Mouse (Mus musculus) cerebellum, adult 11 months (tissue): Measurements from ENCODE around the gene Crb2.

Source experiments
- DNase-seq: peaks from one replicate; pipeline ENCODE4 v3.0.0; 2022

Crb2 gene

GRCm38 (mm10) chr2:37776016-37776415 lies at the start of gene Crb2:
Crb2 (plus strand) TSS chr2:37776249.
- no peak for DNase-seq

GRCm38 (mm10) chr2:37731241-37731801 lies 44.7 kb upstream of the Crb2 start:
- no peak for DNase-seq

GRCm38 (mm10) chr2:37734979-37735806 lies 40.9 kb upstream of the Crb2 start:
- DNase-seq = no peak

GRCm38 (mm10) chr2:37735807-37736188 lies 40.3 kb upstream of the Crb2 start:
- DNase-seq = no peak

GRCm38 (mm10) chr2:37741806-37742554 lies 34.1 kb upstream of the Crb2 start:
- no peak for DNase-seq

- DNase-seq = no peak
Measured at GRCm38 (mm10) chr2:37744773-37745395, 31.2 kb upstream of the Crb2 start.

- DNase-seq = no peak
Measured at GRCm38 (mm10) chr2:37746293-37747049, 29.6 kb upstream of the Crb2 start.

GRCm38 (mm10) chr2:37747909-37748308 lies 28.1 kb upstream of the Crb2 start:
- DNase-seq = no peak

GRCm38 (mm10) chr2:37748442-37749066 lies 27.5 kb upstream of the Crb2 start:
- DNase-seq = no peak

- DNase-seq = no peak
Measured at GRCm38 (mm10) chr2:37749323-37749722, 26.7 kb upstream of the Crb2 start.

GRCm38 (mm10) chr2:37751114-37751513 lies 24.9 kb upstream of the Crb2 start:
- DNase-seq = no peak

GRCm38 (mm10) chr2:37756220-37756930 lies 19.7 kb upstream of the Crb2 start:
- DNase-seq = peak; percentile 89

- DNase-seq = no peak
Measured at GRCm38 (mm10) chr2:37757016-37757415, 19.0 kb upstream of the Crb2 start.

- no peak for DNase-seq
Measured at GRCm38 (mm10) chr2:37757784-37758183, 18.3 kb upstream of the Crb2 start.

- no peak for DNase-seq
Measured at GRCm38 (mm10) chr2:37758343-37759015, 17.6 kb upstream of the Crb2 start.

GRCm38 (mm10) chr2:37760633-37761032 lies 15.4 kb upstream of the Crb2 start:
- no peak for DNase-seq

- DNase-seq = no peak
Measured at GRCm38 (mm10) chr2:37763638-37764037, 12.4 kb upstream of the Crb2 start.

GRCm38 (mm10) chr2:37764514-37764913 lies 11.5 kb upstream of the Crb2 start:
- no peak for DNase-seq

GRCm38 (mm10) chr2:37765082-37765483 lies 11.0 kb upstream of the Crb2 start:
- no peak for DNase-seq

GRCm38 (mm10) chr2:37766027-37766761 lies 9.9 kb upstream of the Crb2 start:
- DNase-seq = no peak
